Mouse (Mus musculus): ENCODE data around the gene Akr1c19. TPM values are rescaled to one million over a fixed set of nuclear protein-coding genes. Genes with fewer than 3 reads are reported as not detected.
"Not testable (repeated sequence)": the region's sequence is repeated elsewhere in the genome, so short reads cannot be mapped to it uniquely, and the experiment has no call there.

The Akr1c19 gene
- polyA plus RNA-seq, 1 experiment from 2014 or later: 6.1 TPM

- ATAC-seq (no peak), DNase-seq (ENCODE audit: low spot score) (no peak)
- Histone ChIP-seq H3K9ac (ENCODE audit: low read length) (no peak overlapping the region), H3K27me3 (replicated peaks; ENCODE audit: control insufficient read depth, insufficient read depth, low read length) (no peaks in the 10 kb centered on the region), H3K4me2 (ENCODE audit: low read length) (no peak overlapping the region), H3K9me3 (replicated peaks; ENCODE audit: control insufficient read depth, low read length) (no peaks in the 10 kb centered on the region), H3K4me1 (ENCODE audit: control insufficient read depth, insufficient read depth, low read length) (no peaks in the 10 kb centered on the region), H3K36me3 (ENCODE audit: control insufficient read depth, insufficient read depth, low read length) (no peaks in the 10 kb centered on the region), H3K27ac (ENCODE audit: low read depth, low read length) (no peak overlapping the region), H3K4me3 (ENCODE audit: low read depth, low read length) (no peak overlapping the region)
- 67% methylated on average over 17 of the region's 20 CpGs for WGBS
Observed at GRCm38 (mm10) chr13:4211560-4212299, 16.8 kb upstream of the Akr1c19 start.

- Histone ChIP-seq H3K4me1 (ENCODE audit: control insufficient read depth, insufficient read depth, low read length) (no peaks in the 10 kb centered on the region), H3K36me3 (ENCODE audit: control insufficient read depth, insufficient read depth, low read length) (no peaks in the 10 kb centered on the region), H3K4me2 (ENCODE audit: low read length) (no peak overlapping the region), H3K27me3 (replicated peaks; ENCODE audit: control insufficient read depth, insufficient read depth, low read length) (no peaks in the 10 kb centered on the region), H3K4me3 (ENCODE audit: low read depth, low read length) (no peak overlapping the region), H3K9me3 (replicated peaks; ENCODE audit: control insufficient read depth, low read length) (no peaks in the 10 kb centered on the region), H3K27ac (ENCODE audit: low read depth, low read length) (no peak overlapping the region), H3K9ac (ENCODE audit: low read length) (no peak overlapping the region)
- ATAC-seq (no peak), DNase-seq (ENCODE audit: low spot score) (no peak)
- 52% methylated on average over 3 of the region's 3 CpGs for WGBS
Observed at GRCm38 (mm10) chr13:4212309-4212708, 16.2 kb upstream of the Akr1c19 start.

- H3K4me1 ChIP-seq (ENCODE audit: control insufficient read depth, insufficient read depth, low read length); H3K4me2 ChIP-seq (ENCODE audit: low read length); H3K9ac ChIP-seq (ENCODE audit: low read length); ATAC-seq; DNase-seq (ENCODE audit: low spot score); H3K4me3 ChIP-seq (ENCODE audit: low read depth, low read length); H3K27ac ChIP-seq (ENCODE audit: low read depth, low read length); H3K9me3 ChIP-seq (replicated peaks; ENCODE audit: control insufficient read depth, low read length); H3K36me3 ChIP-seq (ENCODE audit: control insufficient read depth, insufficient read depth, low read length); H3K27me3 ChIP-seq (replicated peaks; ENCODE audit: control insufficient read depth, insufficient read depth, low read length): not testable (repeated sequence)
- 62% methylated on average over 1 of the region's 1 CpGs for WGBS
Observed at GRCm38 (mm10) chr13:4215496-4215895, 13.0 kb upstream of the Akr1c19 start.

DNA sequence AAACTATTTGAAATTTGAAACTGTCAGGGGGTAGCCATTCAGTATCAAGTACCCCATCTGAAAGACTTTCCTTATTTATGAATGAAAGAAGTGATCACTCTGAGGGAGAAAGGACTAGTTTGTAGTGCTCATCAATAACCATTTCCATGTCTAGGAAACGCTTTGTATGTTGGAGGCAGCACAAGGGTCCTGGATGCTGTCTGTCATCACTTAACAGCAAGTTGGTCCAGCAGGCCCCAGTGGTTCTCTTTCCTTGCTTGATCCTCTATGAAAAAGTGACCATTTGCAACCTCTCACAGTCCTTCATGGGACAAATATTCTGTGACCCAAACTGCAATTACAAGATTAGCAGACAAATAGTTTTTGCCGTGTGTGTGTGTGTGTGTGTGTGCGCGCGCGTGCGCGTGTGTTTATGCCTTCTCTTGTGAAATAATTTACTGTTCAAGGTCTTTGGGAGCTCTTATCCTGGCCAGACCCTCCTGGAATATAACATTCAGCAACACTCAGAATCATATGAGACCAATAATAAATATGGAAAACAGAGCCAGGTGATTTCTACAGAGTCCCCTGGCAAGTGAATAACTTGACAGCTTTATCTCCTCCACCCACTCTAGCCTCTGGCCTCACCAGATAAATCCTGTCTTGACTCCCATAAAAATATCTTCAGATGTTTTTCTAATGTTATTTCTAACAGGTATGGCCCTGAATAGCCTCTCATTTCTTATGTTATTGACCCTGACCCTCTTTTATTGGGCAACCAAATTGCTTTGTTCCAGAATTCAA is 2.5 kb downstream of the Akr1c19 start:
- no peak for DNase-seq (ENCODE audit: low spot score)
- Histone ChIP-seq H3K27ac (ENCODE audit: low read depth, low read length) (no peak overlapping the region), H3K27me3 (replicated peaks; ENCODE audit: control insufficient read depth, insufficient read depth, low read length) (no peaks in the 10 kb centered on the region), H3K4me2 (ENCODE audit: low read length) (no peak overlapping the region), H3K4me3 (ENCODE audit: low read depth, low read length) (no peak overlapping the region), H3K4me1 (ENCODE audit: control insufficient read depth, insufficient read depth, low read length) (no peaks in the 10 kb centered on the region), H3K36me3 (ENCODE audit: control insufficient read depth, insufficient read depth, low read length) (no peaks in the 10 kb centered on the region), H3K9ac (ENCODE audit: low read length) (no peak overlapping the region), H3K9me3 (replicated peaks; ENCODE audit: control insufficient read depth, low read length) (no peaks in the 10 kb centered on the region)
- no peak for ATAC-seq
- 90% methylated on average over 8 of the region's 8 CpGs for WGBS

GRCm38 (mm10) chr13:4233135-4233534 is 4.6 kb downstream of the Akr1c19 start:
- H3K27ac ChIP-seq (ENCODE audit: low read depth, low read length): no peak overlapping the region
- no peak for DNase-seq (ENCODE audit: low spot score)
- H3K27me3 ChIP-seq (replicated peaks; ENCODE audit: control insufficient read depth, insufficient read depth, low read length): no peaks in the 10 kb centered on the region
- 82% methylated on average over 1 of the region's 1 CpGs for WGBS
- H3K4me2 ChIP-seq (ENCODE audit: low read length): no peak overlapping the region
- H3K4me1 ChIP-seq (ENCODE audit: control insufficient read depth, insufficient read depth, low read length): no peaks in the 10 kb centered on the region
- no peaks in the 10 kb centered on the region for H3K36me3 ChIP-seq (ENCODE audit: control insufficient read depth, insufficient read depth, low read length)
- no peak for ATAC-seq
- no peak overlapping the region for H3K9ac ChIP-seq (ENCODE audit: low read length)
- no peak overlapping the region for H3K4me3 ChIP-seq (ENCODE audit: low read depth, low read length)
- H3K9me3 ChIP-seq (replicated peaks; ENCODE audit: control insufficient read depth, low read length): no peaks in the 10 kb centered on the region

DNA sequence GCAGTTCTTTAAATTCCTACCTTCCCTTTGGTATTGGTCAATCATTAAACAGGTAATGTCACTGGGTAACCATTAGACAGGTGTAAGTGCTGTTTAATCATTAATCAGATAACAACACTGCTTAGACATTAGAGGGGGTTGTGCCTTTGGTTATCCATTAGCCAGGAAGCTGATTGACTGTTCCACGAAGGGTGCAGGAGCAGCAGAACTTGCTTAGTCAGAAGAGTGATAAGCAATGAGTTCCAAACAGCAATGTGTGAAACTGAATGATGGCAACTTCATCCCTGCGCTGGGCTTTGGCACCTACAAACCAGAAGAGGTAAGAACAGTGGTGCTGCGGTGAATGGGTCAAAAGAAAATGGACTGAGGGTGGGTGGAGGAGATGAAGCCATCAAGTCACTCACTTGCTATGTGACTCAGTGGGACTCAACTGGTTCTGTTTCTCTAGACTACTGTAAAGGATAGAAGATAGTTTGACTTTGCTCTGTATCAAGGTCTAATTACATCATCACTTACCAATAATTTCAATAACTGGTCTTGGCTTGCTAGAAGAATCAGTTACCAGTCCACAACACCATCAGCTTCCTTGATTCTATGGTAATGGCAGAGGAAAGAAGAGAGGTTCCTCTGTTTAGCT is 5.2 kb downstream of the Akr1c19 start:
- H3K27me3 ChIP-seq (replicated peaks; ENCODE audit: control insufficient read depth, insufficient read depth, low read length): no peaks in the 10 kb centered on the region
- H3K27ac ChIP-seq (ENCODE audit: low read depth, low read length): no peak overlapping the region
- DNase-seq (ENCODE audit: low spot score) (no peak), ATAC-seq (no peak)
- 86% methylated on average over 3 of the region's 3 CpGs for WGBS
- H3K4me2 ChIP-seq (ENCODE audit: low read length): no peak overlapping the region
- no peak overlapping the region for H3K9ac ChIP-seq (ENCODE audit: low read length)
- no peaks in the 10 kb centered on the region for H3K36me3 ChIP-seq (ENCODE audit: control insufficient read depth, insufficient read depth, low read length)
- H3K4me1 ChIP-seq (ENCODE audit: control insufficient read depth, insufficient read depth, low read length): no peaks in the 10 kb centered on the region
- H3K9me3 ChIP-seq (replicated peaks; ENCODE audit: control insufficient read depth, low read length): no peaks in the 10 kb centered on the region
- H3K4me3 ChIP-seq (ENCODE audit: low read depth, low read length): no peak overlapping the region

GRCm38 (mm10) chr13:4244861-4245559 is 16.5 kb downstream of the Akr1c19 start:
- Histone ChIP-seq H3K36me3 (ENCODE audit: control insufficient read depth, insufficient read depth, low read length) (no peaks in the 10 kb centered on the region), H3K9me3 (replicated peaks; ENCODE audit: control insufficient read depth, low read length) (no peaks in the 10 kb centered on the region), H3K4me1 (ENCODE audit: control insufficient read depth, insufficient read depth, low read length) (no peaks in the 10 kb centered on the region), H3K4me3 (ENCODE audit: low read depth, low read length) (peak overlapping the region; percentile 31), H3K4me2 (ENCODE audit: low read length) (peak overlapping the region; percentile 53), H3K9ac (ENCODE audit: low read length) (peak overlapping the region; percentile 56), H3K27ac (ENCODE audit: low read depth, low read length) (no peak overlapping the region), H3K27me3 (replicated peaks; ENCODE audit: control insufficient read depth, insufficient read depth, low read length) (no peaks in the 10 kb centered on the region)
- peak; percentile 91 for ATAC-seq
- 2% methylated on average over 13 of the region's 13 CpGs for WGBS
- DNase-seq (ENCODE audit: low spot score): peak; percentile 56

- Histone ChIP-seq H3K4me2 (ENCODE audit: low read length) (no peak overlapping the region), H3K4me1 (ENCODE audit: control insufficient read depth, insufficient read depth, low read length) (no peaks in the 10 kb centered on the region), H3K27me3 (replicated peaks; ENCODE audit: control insufficient read depth, insufficient read depth, low read length) (no peaks in the 10 kb centered on the region), H3K27ac (ENCODE audit: low read depth, low read length) (no peak overlapping the region), H3K9ac (ENCODE audit: low read length) (no peak overlapping the region), H3K9me3 (replicated peaks; ENCODE audit: control insufficient read depth, low read length) (no peaks in the 10 kb centered on the region), H3K4me3 (ENCODE audit: low read depth, low read length) (no peak overlapping the region), H3K36me3 (ENCODE audit: control insufficient read depth, insufficient read depth, low read length) (no peaks in the 10 kb centered on the region)
- 62% methylated on average over 3 of the region's 3 CpGs for WGBS
- DNase-seq (ENCODE audit: low spot score): no peak
- no peak for ATAC-seq
Observed at GRCm38 (mm10) chr13:4249347-4249746, 20.8 kb downstream of the Akr1c19 start.

Measured in forebrain, embryonic 14.5 days (tissue).